Mouse (Mus musculus) telencephalon, adult 2 months (tissue): ENCODE results near the gene Zfp740.
"Not testable (repeated sequence)": the region's sequence is repeated elsewhere in the genome, so short reads cannot be mapped to it uniquely, and the experiment has no call there.

Experiments used
- DNase-seq: peaks from one replicate; pipeline ENCODE4 v3.0.0-alpha.2; 2011; ENCODE audit warnings: low read depth, low spot score

Gene Zfp740

GRCm38 (mm10) chr15:102202971-102203834 is at the start of gene Zfp740:
TSS of gene Zfp740 (plus strand) at chr15:102203249.
- DNase-seq: peak; percentile 94

GRCm38 (mm10) chr15:102155006-102155405 is 48.0 kb upstream of the Zfp740 start:
- not testable (repeated sequence) for DNase-seq

- no peak for DNase-seq
Measured at GRCm38 (mm10) chr15:102156836-102157235, 46.2 kb upstream of the Zfp740 start.

- DNase-seq: no peak
Measured at GRCm38 (mm10) chr15:102160415-102161060, 42.5 kb upstream of the Zfp740 start.

GRCm38 (mm10) chr15:102163900-102164693 is 39.0 kb upstream of the Zfp740 start:
- no peak for DNase-seq

GRCm38 (mm10) chr15:102165468-102166100 is 37.5 kb upstream of the Zfp740 start:
- DNase-seq: no peak

GRCm38 (mm10) chr15:102167620-102168021 is 35.4 kb upstream of the Zfp740 start:
- no peak for DNase-seq

GRCm38 (mm10) chr15:102169064-102169463 is 34.0 kb upstream of the Zfp740 start:
- no peak for DNase-seq

GRCm38 (mm10) chr15:102173581-102173980 is 29.5 kb upstream of the Zfp740 start:
- no peak for DNase-seq

- DNase-seq: no peak
Measured at GRCm38 (mm10) chr15:102175736-102176319, 27.2 kb upstream of the Zfp740 start.

GRCm38 (mm10) chr15:102176571-102177316 is 26.3 kb upstream of the Zfp740 start:
- DNase-seq: no peak

- DNase-seq: no peak
Measured at GRCm38 (mm10) chr15:102177417-102177816, 25.6 kb upstream of the Zfp740 start.

- no peak for DNase-seq
Measured at GRCm38 (mm10) chr15:102178279-102178678, 24.8 kb upstream of the Zfp740 start.

- DNase-seq: no peak
Measured at GRCm38 (mm10) chr15:102179106-102179505, 23.9 kb upstream of the Zfp740 start.

GRCm38 (mm10) chr15:102179924-102180323 is 23.1 kb upstream of the Zfp740 start:
- no peak for DNase-seq

- DNase-seq: no peak
Measured at GRCm38 (mm10) chr15:102183076-102183475, 20.0 kb upstream of the Zfp740 start.

- DNase-seq: no peak
Measured at GRCm38 (mm10) chr15:102186239-102186638, 16.8 kb upstream of the Zfp740 start.

GRCm38 (mm10) chr15:102188096-102188495 is 15.0 kb upstream of the Zfp740 start:
- no peak for DNase-seq

- no peak for DNase-seq
Measured at GRCm38 (mm10) chr15:102188883-102189282, 14.2 kb upstream of the Zfp740 start.

GRCm38 (mm10) chr15:102191699-102192098 is 11.3 kb upstream of the Zfp740 start:
- DNase-seq: no peak
